Mouse (Mus musculus) embryonic fibroblast, embryonic 13.5 days (primary cell): ENCODE measurements around the gene Wdfy2. TPM values are rescaled to one million over a fixed set of nuclear protein-coding genes. Genes with fewer than 3 reads are reported as not detected.
A peak's percentile ranks its signal among the peaks of the same experiment; 100 is the strongest.

ENCODE experiments used
- H3K27ac ChIP-seq: 2 replicates; pipeline ENCODE4 v1.5.1; 2012; ENCODE audit warnings: low read length, control low read depth, inconsistent platforms; ENCODE audit not compliant: insufficient read depth
- H3K4me1 ChIP-seq: 2 replicates; pipeline ENCODE4 v1.6.1; 2011; ENCODE audit warnings: low read length; ENCODE audit not compliant: control insufficient read depth, insufficient read depth
- H3K4me3 ChIP-seq: 2 replicates; pipeline ENCODE4 v1.5.1; 2011; ENCODE audit warnings: mild to moderate bottlenecking, control low read depth, low read length; ENCODE audit not compliant: insufficient read depth
- CTCF ChIP-seq: IDR thresholded peaks from 2 replicates; pipeline ENCODE4 v1.5.1; 2011; ENCODE audit warnings: mild to moderate bottlenecking, control low read depth, low read length, moderate library complexity, borderline replicate concordance; ENCODE audit not compliant: insufficient read depth
- POLR2A ChIP-seq: IDR thresholded peaks from 2 replicates; pipeline ENCODE4 v1.6.1; 2011; ENCODE audit warnings: low read depth, mild to moderate bottlenecking, control low read depth, low read length, moderate library complexity
- polyA plus RNA-seq: library from polyadenylated mRNA; stranded (reverse); fragments of >200 nt; gene quantifications from 2 replicates; pipeline ENCODE4 v1.2.4, GENCODE M21; 2011; ENCODE audit warnings: low read depth; ENCODE audit not compliant: missing spikeins, insufficient read length

Wdfy2 gene
- polyA plus RNA-seq, 1 experiment, result 17.5 TPM

- no peak for TF ChIP-seq POLR2A
- H3K27ac ChIP-seq, result no peak overlapping the region
- no peak overlapping the region for H3K4me3 ChIP-seq
- peaks cover 10% of the 10 kb centered on the region for H3K4me1 ChIP-seq
These were observed 36.9 kb downstream of the Wdfy2 start for GRCm38 (mm10) chr14:62874348-62874747.

DNA sequence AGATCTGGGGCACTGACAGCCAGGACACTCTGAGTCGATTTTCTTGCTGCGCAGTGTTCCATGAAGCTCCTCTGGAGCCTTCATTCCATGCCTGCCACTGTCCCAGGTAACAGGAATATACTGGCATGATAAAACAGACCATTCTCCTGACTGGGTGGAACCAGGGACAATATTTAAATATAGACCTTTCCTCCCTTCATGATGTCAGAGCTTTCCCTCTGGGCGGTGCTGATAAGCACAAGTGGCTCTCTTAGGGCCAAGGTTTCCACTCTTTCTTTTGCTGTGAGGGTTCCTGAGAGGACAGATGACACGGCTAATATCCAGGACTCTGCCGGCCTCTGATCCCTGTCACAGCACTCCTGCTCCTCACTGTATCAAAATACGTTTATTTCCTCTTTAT is 40.6 kb downstream of the Wdfy2 start:
- H3K27ac ChIP-seq, result no peak overlapping the region
- TF ChIP-seq CTCF (no peak), POLR2A (no peak)
- peaks cover 14% of the 10 kb centered on the region for H3K4me1 ChIP-seq
- H3K4me3 ChIP-seq, result no peak overlapping the region

DNA sequence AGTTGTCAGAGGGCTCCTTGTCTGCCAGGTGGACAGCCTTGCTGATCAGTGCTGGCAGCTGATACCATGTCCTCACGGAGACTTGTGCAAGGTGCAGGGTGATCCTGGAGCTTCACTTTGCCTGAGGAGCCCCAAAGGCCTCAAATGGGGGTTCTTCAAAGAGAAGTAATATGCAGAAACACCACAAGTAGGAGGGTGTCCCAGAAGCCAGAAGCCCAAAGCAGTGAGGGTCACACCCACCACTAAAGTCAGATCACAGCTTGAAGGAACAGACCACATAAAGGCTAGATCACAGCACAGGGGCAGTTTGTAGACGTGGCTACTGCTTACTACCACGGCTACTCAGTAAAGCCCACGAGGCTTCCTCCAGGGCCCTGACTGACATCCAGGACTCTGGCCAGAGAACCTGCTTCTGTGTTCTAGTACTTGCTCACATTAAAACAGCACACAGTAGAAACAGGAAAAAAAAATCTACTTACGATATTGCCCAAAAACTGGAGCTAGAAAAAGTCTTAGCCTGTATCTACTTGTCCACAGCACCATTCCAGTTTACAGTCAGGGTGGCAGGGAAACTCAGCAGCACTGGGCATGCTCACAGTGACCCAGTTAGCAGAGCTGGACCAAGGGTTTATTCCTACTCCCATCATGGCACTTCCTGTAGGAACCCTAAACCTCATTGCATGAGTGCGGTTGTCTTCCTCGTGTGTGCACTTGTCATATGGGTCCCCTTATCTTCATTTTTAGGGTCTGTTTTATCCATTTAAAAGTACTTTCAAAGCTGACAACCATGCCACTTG is 41.4 kb downstream of the Wdfy2 start:
- TF ChIP-seq CTCF (no peak), POLR2A (no peak)
- H3K27ac ChIP-seq, result no peak overlapping the region
- no peak overlapping the region for H3K4me3 ChIP-seq
- H3K4me1 ChIP-seq, result peaks cover 14% of the 10 kb centered on the region

GRCm38 (mm10) chr14:62879497-62879896 is 42.0 kb downstream of the Wdfy2 start:
- Histone ChIP-seq H3K27ac (peak overlapping the region; percentile 70), H3K4me1 (peaks cover 14% of the 10 kb centered on the region), H3K4me3 (no peak overlapping the region)
- TF ChIP-seq POLR2A, result no peak
- TF ChIP-seq CTCF, result peak; percentile 36; the same call in 1 of the 2 replicates

DNA sequence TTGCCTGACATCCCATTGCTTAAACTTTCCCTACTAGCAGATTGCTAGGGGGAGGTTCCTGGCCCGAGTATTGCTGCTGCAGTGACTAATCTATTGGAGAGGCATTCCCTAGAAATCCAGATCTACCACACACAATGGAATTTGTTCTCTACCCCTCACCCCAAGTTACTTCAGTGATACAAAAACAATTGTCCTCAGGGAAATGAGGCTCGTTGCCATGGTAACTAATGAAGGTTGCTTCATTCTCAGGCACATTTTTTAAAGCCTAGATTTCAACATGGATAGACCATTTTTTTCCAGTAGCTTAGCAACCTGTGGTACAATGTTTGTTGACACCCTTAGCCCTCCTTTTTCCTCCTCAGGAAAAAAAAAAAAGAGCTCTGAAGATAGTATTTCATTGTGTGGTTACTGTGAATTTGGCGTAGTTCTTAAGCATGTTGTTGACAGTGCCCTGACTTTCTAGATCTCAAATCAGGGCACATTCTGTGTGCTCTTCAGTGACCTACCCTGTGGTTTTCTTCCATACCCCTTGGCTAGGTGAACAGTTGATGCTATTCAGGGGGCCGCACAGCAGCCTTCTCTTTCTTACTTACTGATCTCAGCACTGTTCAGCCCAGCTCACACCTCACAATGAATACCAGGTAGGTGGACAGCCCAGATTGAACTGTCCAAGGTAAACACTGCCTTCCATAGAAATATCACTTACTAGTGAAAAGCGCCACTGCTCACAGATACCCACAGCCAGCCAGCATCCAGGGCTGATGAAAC is 42.8 kb downstream of the Wdfy2 start:
- no peak overlapping the region for H3K4me3 ChIP-seq
- no peak for TF ChIP-seq CTCF
- no peak for TF ChIP-seq POLR2A
- peak overlapping the region; percentile 61 for H3K27ac ChIP-seq
- H3K4me1 ChIP-seq, result peaks cover 14% of the 10 kb centered on the region

GRCm38 (mm10) chr14:62882061-62882614 is 44.7 kb downstream of the Wdfy2 start:
- TF ChIP-seq POLR2A (no peak), CTCF (no peak)
- Histone ChIP-seq H3K4me3 (no peak overlapping the region), H3K27ac (no peak overlapping the region), H3K4me1 (peaks cover 14% of the 10 kb centered on the region)

GRCm38 (mm10) chr14:62883551-62883950 is 46.1 kb downstream of the Wdfy2 start:
- Histone ChIP-seq H3K27ac (no peak overlapping the region), H3K4me3 (no peak overlapping the region), H3K4me1 (peaks cover 14% of the 10 kb centered on the region)
- TF ChIP-seq CTCF, result no peak
- no peak for TF ChIP-seq POLR2A

- H3K4me1 ChIP-seq, result peaks cover 11% of the 10 kb centered on the region
- no peak overlapping the region for H3K27ac ChIP-seq
- TF ChIP-seq POLR2A (no peak), CTCF (no peak)
- H3K4me3 ChIP-seq, result no peak overlapping the region
These were observed 46.7 kb downstream of the Wdfy2 start for GRCm38 (mm10) chr14:62884171-62884570.

GRCm38 (mm10) chr14:62884639-62885038 is 47.2 kb downstream of the Wdfy2 start:
- no peak for TF ChIP-seq POLR2A
- no peak for TF ChIP-seq CTCF
- H3K27ac ChIP-seq, result no peak overlapping the region
- peaks cover 8% of the 10 kb centered on the region; the same call in 1 of the 2 replicates for H3K4me1 ChIP-seq
- H3K4me3 ChIP-seq, result no peak overlapping the region

- TF ChIP-seq CTCF, result no peak
- no peak for TF ChIP-seq POLR2A
- Histone ChIP-seq H3K4me3 (no peak overlapping the region), H3K27ac (no peak overlapping the region), H3K4me1 (peaks cover 8% of the 10 kb centered on the region; the same call in 1 of the 2 replicates)
These were observed 47.7 kb downstream of the Wdfy2 start for GRCm38 (mm10) chr14:62885146-62885545.
